Mouse (Mus musculus): Measurements from ENCODE around the gene Palmd.

DNA sequence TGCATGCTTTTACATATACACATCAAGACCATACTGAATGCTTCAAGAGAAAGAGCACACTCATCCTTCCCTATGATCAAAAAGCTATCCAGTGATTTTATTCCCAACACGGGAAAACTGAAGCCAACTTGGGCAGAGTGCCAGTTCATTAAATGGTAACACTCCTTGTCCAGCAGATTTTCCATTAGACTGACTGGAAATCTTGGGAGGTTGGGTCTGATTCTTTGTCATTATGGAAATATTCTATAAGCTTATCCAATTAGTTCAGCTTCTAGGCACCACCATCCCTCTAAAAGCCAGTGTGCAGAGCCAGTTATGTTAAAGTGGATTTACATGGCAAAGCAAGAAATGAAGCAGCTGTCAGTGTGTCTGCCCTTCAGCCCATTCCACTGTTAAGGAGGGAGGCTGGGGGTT is 16.3 kb upstream of the Palmd start:
- TF ChIP-seq CTCF (IDR thresholded peaks at IDR 0.05; ENCODE audit: extremely low read depth, insufficient read length, insufficient replicate concordance, low read depth, low read length) (no peak), POLR2A (IDR thresholded peaks at IDR 0.05; ENCODE audit: low read depth, low read length) (no peak)
